Mouse (Mus musculus) liver, embryonic 13.5 days (tissue): ENCODE data around the gene Gnai1. TPM values are rescaled to one million over a fixed set of nuclear protein-coding genes. Genes with fewer than 3 reads are reported as not detected.

Experiments
- ATAC-seq: fragments of 200-750 bp; cut with Nextera tagmentation; 2 replicates; pipeline ENCODE4 v1.8.0; 2017; ENCODE audit warnings: low read depth, mild to moderate bottlenecking, moderate number of reproducible peaks, moderate library complexity
- DNase-seq: peaks from one replicate; pipeline ENCODE4 v3.0.0; 2022
- H3K27ac ChIP-seq: fragments of 300-500 bp; sonication (generic); 2 replicates; pipeline ENCODE4 v1.5.1; 2015; ENCODE audit warnings: moderate library complexity, mild to moderate bottlenecking, inconsistent platforms
- H3K27me3 ChIP-seq: fragments of 300-500 bp; sonication (generic); 2 replicates; pipeline ENCODE4 v1.6.1; 2015; ENCODE audit warnings: mild to moderate bottlenecking, inconsistent platforms
- H3K36me3 ChIP-seq: fragments of 300-500 bp; sonication (generic); 2 replicates; pipeline ENCODE4 v1.6.1; 2015; ENCODE audit warnings: mild to moderate bottlenecking, inconsistent platforms
- H3K4me1 ChIP-seq: fragments of 300-500 bp; sonication (generic); replicated peaks from 2 replicates; pipeline ENCODE4 v1.6.1; 2015; ENCODE audit warnings: inconsistent platforms
- H3K4me2 ChIP-seq: fragments of 300-500 bp; sonication (generic); 2 replicates; pipeline ENCODE4 v1.6.1; 2015; ENCODE audit warnings: inconsistent platforms, mild to moderate bottlenecking, moderate library complexity
- H3K4me3 ChIP-seq: fragments of 300-500 bp; sonication (generic); replicated peaks from 2 replicates; pipeline ENCODE4 v1.5.1; 2015; ENCODE audit warnings: mild to moderate bottlenecking, inconsistent platforms
- H3K9ac ChIP-seq: fragments of 300-500 bp; sonication (generic); 2 replicates; pipeline ENCODE4 v1.6.1; 2015; ENCODE audit warnings: mild to moderate bottlenecking, inconsistent platforms
- H3K9me3 ChIP-seq: fragments of 300-500 bp; sonication (generic); replicated peaks from 2 replicates; pipeline ENCODE4 v1.6.1; 2016; ENCODE audit warnings: inconsistent platforms
- WGBS: fragments of 180-500 bp; shearing (Covaris S2); methylation state at CpG from one replicate; pipeline ENCODE4 v1.1.7; 2015; ENCODE audit not compliant: insufficient replicate concordance; 5-methylcytosine and 5-hydroxymethylcytosine counted together
- polyA plus RNA-seq: library from polyadenylated mRNA; unstranded; fragments of >200 nt; fragmentation: Nextera tagmentation; extraction: Ambion mirVana; gene quantifications from 2 replicates; pipeline ENCODE4 v1.2.1, GENCODE M21; 2015

The Gnai1 gene
- polyA plus RNA-seq, 1 experiment from 2014 or later: 2.4 TPM

DNA sequence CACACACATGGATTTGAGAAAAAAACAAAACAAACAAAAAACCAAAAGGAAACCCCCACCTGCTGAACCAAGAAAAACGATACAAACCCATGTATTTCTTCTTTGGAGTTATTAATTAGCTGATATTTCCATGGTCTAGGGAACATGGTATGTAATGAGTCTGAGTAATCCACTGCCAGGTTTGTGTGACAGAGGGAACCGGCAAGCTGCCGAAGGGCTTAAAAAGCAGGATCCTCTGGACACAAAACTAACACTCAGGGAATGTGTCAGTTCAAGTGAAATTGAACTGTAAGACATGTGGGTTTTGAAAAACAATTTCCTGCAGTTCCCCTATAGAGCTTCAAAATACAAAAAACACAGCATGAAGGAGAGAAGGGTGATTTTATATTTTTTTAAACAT lies 72.1 kb downstream of the Gnai1 start:
- Histone ChIP-seq H3K27me3 (no peaks in the 10 kb centered on the region), H3K4me3 (no peak overlapping the region), H3K4me1 (no peaks in the 10 kb centered on the region), H3K4me2 (no peak overlapping the region), H3K36me3 (no peaks in the 10 kb centered on the region), H3K27ac (no peak overlapping the region), H3K9me3 (no peaks in the 10 kb centered on the region), H3K9ac (no peak overlapping the region)
- ATAC-seq (no peak), DNase-seq (no peak)
- WGBS: 68% methylated on average over 3 of the region's 3 CpGs

- Histone ChIP-seq H3K4me3 (no peak overlapping the region), H3K27me3 (no peaks in the 10 kb centered on the region), H3K4me1 (no peaks in the 10 kb centered on the region), H3K9ac (no peak overlapping the region), H3K36me3 (no peaks in the 10 kb centered on the region), H3K27ac (no peak overlapping the region), H3K9me3 (no peaks in the 10 kb centered on the region), H3K4me2 (no peak overlapping the region)
- WGBS: 60% methylated on average over 3 of the region's 3 CpGs
- DNase-seq (no peak), ATAC-seq (no peak)
Observed at GRCm38 (mm10) chr5:18282095-18282494, 78.1 kb downstream of the Gnai1 start.

GRCm38 (mm10) chr5:18274352-18274940 lies 85.7 kb downstream of the Gnai1 start:
- Histone ChIP-seq H3K27ac (no peak overlapping the region), H3K36me3 (no peaks in the 10 kb centered on the region), H3K9ac (no peak overlapping the region), H3K9me3 (no peaks in the 10 kb centered on the region), H3K4me3 (no peak overlapping the region), H3K4me2 (no peak overlapping the region), H3K27me3 (no peaks in the 10 kb centered on the region), H3K4me1 (no peaks in the 10 kb centered on the region)
- no peak for ATAC-seq
- no peak for DNase-seq
- 80% methylated on average over 7 of the region's 7 CpGs for WGBS

- WGBS: 65% methylated on average over 11 of the region's 11 CpGs
- no peaks in the 10 kb centered on the region for H3K4me1 ChIP-seq
Observed at GRCm38 (mm10) chr5:18273291-18274284, 86.6 kb downstream of the Gnai1 start.

GRCm38 (mm10) chr5:18250379-18251017 lies 109.7 kb downstream of the Gnai1 start:
- Histone ChIP-seq H3K27me3 (no peaks in the 10 kb centered on the region), H3K27ac (no peak overlapping the region), H3K4me2 (no peak overlapping the region), H3K9ac (no peak overlapping the region), H3K4me3 (no peak overlapping the region), H3K36me3 (no peaks in the 10 kb centered on the region), H3K9me3 (no peaks in the 10 kb centered on the region), H3K4me1 (no peaks in the 10 kb centered on the region)
- whole genome bisulfite sequencing: 66% methylated on average over 5 of the region's 5 CpGs
- DNase-seq (no peak), ATAC-seq (no peak)

More at GRCm38 (mm10) chr5:18273291-18274284, 86.6 kb downstream of the Gnai1 start:
- Histone ChIP-seq H3K9ac (no peak overlapping the region), H3K36me3 (no peaks in the 10 kb centered on the region), H3K9me3 (no peaks in the 10 kb centered on the region), H3K4me3 (no peak overlapping the region), H3K27me3 (no peaks in the 10 kb centered on the region), H3K27ac (no peak overlapping the region), H3K4me2 (no peak overlapping the region)
- no peak for DNase-seq
- no peak for ATAC-seq

DNA sequence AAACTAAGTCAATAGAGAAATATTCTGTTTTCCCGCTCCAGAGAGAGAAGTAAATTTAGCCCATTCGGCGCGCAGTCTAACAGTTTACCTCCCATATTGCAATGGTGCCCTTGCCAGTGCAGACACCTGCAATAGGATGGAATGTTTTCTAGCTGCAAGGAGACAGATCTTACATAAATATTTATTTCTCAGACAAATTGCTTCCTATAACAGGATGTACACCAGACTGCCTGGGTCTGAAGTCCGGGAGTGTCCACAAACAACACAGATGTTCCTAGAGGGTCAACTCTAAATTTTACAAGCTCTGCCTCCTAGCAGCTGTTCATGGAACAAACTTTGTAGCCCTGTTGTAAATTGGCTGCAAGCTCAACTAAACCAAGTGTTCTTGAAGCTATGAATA lies 111.0 kb downstream of the Gnai1 start:
- Histone ChIP-seq H3K4me3 (no peak overlapping the region), H3K4me1 (no peaks in the 10 kb centered on the region), H3K27ac (no peak overlapping the region), H3K27me3 (no peaks in the 10 kb centered on the region), H3K36me3 (no peaks in the 10 kb centered on the region), H3K9me3 (no peaks in the 10 kb centered on the region), H3K4me2 (no peak overlapping the region), H3K9ac (no peak overlapping the region)
- WGBS: 73% methylated on average over 5 of the region's 5 CpGs
- no peak for ATAC-seq
- no peak for DNase-seq

DNA sequence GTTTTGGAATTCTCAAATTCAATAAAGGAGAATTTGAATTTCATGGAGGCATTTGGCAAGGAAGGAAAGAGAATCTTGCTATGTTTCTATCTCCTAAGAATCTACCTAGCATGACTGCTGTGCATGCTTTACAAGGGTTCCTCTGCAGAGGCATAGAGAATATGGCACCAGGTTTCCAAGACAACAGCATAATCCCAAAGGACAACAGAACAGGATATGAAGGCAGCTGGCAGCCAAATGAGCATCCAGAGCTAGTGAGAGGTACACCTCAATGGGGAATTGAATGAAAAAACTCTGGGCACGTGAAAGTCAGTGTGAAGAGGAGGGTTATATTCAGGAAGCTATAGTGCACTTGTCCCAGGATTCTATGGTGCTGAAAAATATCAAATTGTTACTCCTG lies 130.8 kb downstream of the Gnai1 start:
- H3K9me3 ChIP-seq: no peaks in the 10 kb centered on the region

GRCm38 (mm10) chr5:18228866-18229265 lies 131.3 kb downstream of the Gnai1 start:
- Histone ChIP-seq H3K27me3 (no peaks in the 10 kb centered on the region), H3K36me3 (no peaks in the 10 kb centered on the region), H3K27ac (no peak overlapping the region), H3K4me1 (no peaks in the 10 kb centered on the region), H3K9me3 (no peaks in the 10 kb centered on the region), H3K4me3 (no peak overlapping the region), H3K4me2 (no peak overlapping the region), H3K9ac (no peak overlapping the region)
- ATAC-seq (no peak), DNase-seq (no peak)
- WGBS: 63% methylated on average over 7 of the region's 7 CpGs

More for the DNA sequence above, 130.8 kb downstream of the Gnai1 start:
- 40% methylated on average over 1 of the region's 1 CpGs for WGBS
- H3K36me3 ChIP-seq: no peaks in the 10 kb centered on the region
- H3K9ac ChIP-seq: no peak overlapping the region
- H3K27me3 ChIP-seq: no peaks in the 10 kb centered on the region
- no peak overlapping the region for H3K4me2 ChIP-seq
- no peaks in the 10 kb centered on the region for H3K4me1 ChIP-seq
- no peak overlapping the region for H3K27ac ChIP-seq
- ATAC-seq (no peak), DNase-seq (no peak)
- H3K4me3 ChIP-seq: no peak overlapping the region

GRCm38 (mm10) chr5:18220873-18221272 lies 139.3 kb downstream of the Gnai1 start:
- no peaks in the 10 kb centered on the region for H3K27me3 ChIP-seq
- no peak overlapping the region for H3K4me2 ChIP-seq
- no peaks in the 10 kb centered on the region for H3K9me3 ChIP-seq
- ATAC-seq: no peak
- H3K4me3 ChIP-seq: no peak overlapping the region
- H3K36me3 ChIP-seq: no peaks in the 10 kb centered on the region
- DNase-seq: no peak
- WGBS: 45% methylated on average over 1 of the region's 1 CpGs
- no peak overlapping the region for H3K27ac ChIP-seq
- no peak overlapping the region for H3K9ac ChIP-seq
- H3K4me1 ChIP-seq: no peaks in the 10 kb centered on the region

GRCm38 (mm10) chr5:18218292-18218691 lies 141.9 kb downstream of the Gnai1 start:
- WGBS: 50% methylated on average over 2 of the region's 2 CpGs
- DNase-seq: no peak
- H3K4me2 ChIP-seq: no peak overlapping the region
- H3K9ac ChIP-seq: no peak overlapping the region
- no peak for ATAC-seq
- H3K4me3 ChIP-seq: no peak overlapping the region
- H3K36me3 ChIP-seq: no peaks in the 10 kb centered on the region
- H3K4me1 ChIP-seq: no peaks in the 10 kb centered on the region
- no peaks in the 10 kb centered on the region for H3K27me3 ChIP-seq
- H3K27ac ChIP-seq: no peak overlapping the region
- H3K9me3 ChIP-seq: no peaks in the 10 kb centered on the region

GRCm38 (mm10) chr5:18217856-18218255 lies 142.3 kb downstream of the Gnai1 start:
- H3K9me3 ChIP-seq: no peaks in the 10 kb centered on the region
- H3K4me2 ChIP-seq: no peak overlapping the region
- no peak overlapping the region for H3K9ac ChIP-seq
- DNase-seq (no peak), ATAC-seq (no peak)
- H3K27me3 ChIP-seq: no peaks in the 10 kb centered on the region
- H3K4me1 ChIP-seq: no peaks in the 10 kb centered on the region
- no peaks in the 10 kb centered on the region for H3K36me3 ChIP-seq
- H3K27ac ChIP-seq: no peak overlapping the region
- H3K4me3 ChIP-seq: no peak overlapping the region
